Mouse (Mus musculus) embryonic facial prominence, embryonic 15.5 days (tissue): Measurements from ENCODE around the gene Map2k3. TPM values are rescaled to one million over a fixed set of nuclear protein-coding genes. Genes with fewer than 3 reads are reported as not detected.

Source experiments
- ATAC-seq: fragments of 200-750 bp; cut with Nextera tagmentation; 2 replicates; pipeline ENCODE4 v1.8.0; 2017; ENCODE audit warnings: low read depth, moderate TSS enrichment; ENCODE audit not compliant: insufficient number of reproducible peaks, low FRiP score, low TSS enrichment
- H3K27ac ChIP-seq: fragments of 300-500 bp; sonication (generic); replicated peaks from 2 replicates; pipeline ENCODE4 v1.5.1; 2015; ENCODE audit warnings: mild to moderate bottlenecking, inconsistent platforms
- H3K27me3 ChIP-seq: fragments of 300-500 bp; sonication (generic); 2 replicates; pipeline ENCODE4 v1.6.1; 2015; ENCODE audit warnings: inconsistent platforms
- H3K36me3 ChIP-seq: fragments of 300-500 bp; sonication (generic); 2 replicates; pipeline ENCODE4 v1.6.1; 2015; ENCODE audit warnings: mild to moderate bottlenecking, inconsistent platforms
- H3K4me1 ChIP-seq: fragments of 300-500 bp; sonication (generic); 2 replicates; pipeline ENCODE4 v1.6.1; 2015; ENCODE audit warnings: inconsistent platforms
- H3K4me2 ChIP-seq: fragments of 300-500 bp; sonication (generic); replicated peaks from 2 replicates; pipeline ENCODE4 v1.6.1; 2015; ENCODE audit warnings: mild to moderate bottlenecking, inconsistent platforms
- H3K4me3 ChIP-seq: fragments of 300-500 bp; sonication (generic); replicated peaks from 2 replicates; pipeline ENCODE4 v1.5.1; 2015; ENCODE audit warnings: mild to moderate bottlenecking, inconsistent platforms
- H3K9ac ChIP-seq: fragments of 300-500 bp; sonication (generic); 2 replicates; pipeline ENCODE4 v1.6.1; 2015; ENCODE audit warnings: inconsistent platforms
- H3K9me3 ChIP-seq: fragments of 300-500 bp; sonication (generic); replicated peaks from 2 replicates; pipeline ENCODE4 v1.6.1; 2016; ENCODE audit warnings: inconsistent platforms
- WGBS: fragments of 180-500 bp; shearing (Covaris S2); methylation state at CpG from one replicate; pipeline ENCODE4 v1.1.7; 2015; 5-methylcytosine and 5-hydroxymethylcytosine counted together
- polyA plus RNA-seq: library from polyadenylated mRNA; unstranded; fragments of >200 nt; fragmentation: Nextera tagmentation; extraction: Ambion mirVana; gene quantifications from 2 replicates; pipeline ENCODE4 v1.2.1, GENCODE M21; 2015

The Map2k3 gene
- polyA plus RNA-seq, 1 experiment from 2014 or later: 113 TPM

DNA sequence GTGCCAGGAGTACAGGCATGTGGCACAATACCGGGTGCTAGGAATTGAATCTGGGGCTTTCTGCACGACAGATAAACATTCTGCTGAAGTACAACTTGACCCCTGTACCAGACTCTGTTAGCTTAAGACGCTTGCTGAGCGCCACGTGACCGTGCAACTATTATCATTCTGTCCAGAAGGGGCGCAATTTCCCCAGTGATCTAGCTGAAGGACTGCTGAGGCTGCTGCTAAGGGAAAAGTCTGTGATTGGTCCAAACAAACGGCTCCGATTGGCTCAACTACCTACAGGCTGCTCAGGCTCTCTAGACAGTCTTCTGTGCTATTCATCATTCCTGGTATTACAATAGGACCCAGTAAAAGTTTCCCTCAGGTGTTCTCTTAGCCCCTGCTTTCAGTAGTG lies 4.6 kb upstream of the Map2k3 start:
- Histone ChIP-seq H3K27ac (no peak overlapping the region), H3K9ac (no peak overlapping the region), H3K4me2 (peak overlapping the region; percentile 36), H3K9me3 (no peaks in the 10 kb centered on the region), H3K36me3 (no peaks in the 10 kb centered on the region), H3K4me3 (no peak overlapping the region), H3K27me3 (no peaks in the 10 kb centered on the region), H3K4me1 (peaks cover 14% of the 10 kb centered on the region)
- ATAC-seq: peak; percentile 58
- WGBS: under 1% methylated on average over 9 of the region's 9 CpGs

- Histone ChIP-seq H3K4me3 (peak overlapping the region; percentile 81), H3K4me1 (peaks cover 45% of the 10 kb centered on the region), H3K36me3 (no peaks in the 10 kb centered on the region), H3K9me3 (no peaks in the 10 kb centered on the region), H3K27me3 (no peaks in the 10 kb centered on the region), H3K27ac (no peak overlapping the region), H3K4me2 (peak overlapping the region; percentile 79), H3K9ac (0 out of 2 replicates have a peak overlapping the region, but pooled peaks have one; percentile 1)
- WGBS: 22% methylated on average over 7 of the region's 7 CpGs
- no peak for ATAC-seq
Observed at GRCm38 (mm10) chr11:60930724-60931281, 1.0 kb upstream of the Map2k3 start.

GRCm38 (mm10) chr11:60931282-60931868 lies 458 bp upstream of the Map2k3 start:
- Histone ChIP-seq H3K4me2 (peak overlapping the region; percentile 79), H3K36me3 (no peaks in the 10 kb centered on the region), H3K9me3 (no peaks in the 10 kb centered on the region), H3K27me3 (no peaks in the 10 kb centered on the region), H3K4me1 (peaks cover 45% of the 10 kb centered on the region), H3K4me3 (peak overlapping the region; percentile 81), H3K9ac (0 out of 2 replicates have a peak overlapping the region, but pooled peaks have one; percentile 1), H3K27ac (no peak overlapping the region)
- under 1% methylated on average over 30 of the region's 30 CpGs for WGBS
- ATAC-seq: no peak

DNA sequence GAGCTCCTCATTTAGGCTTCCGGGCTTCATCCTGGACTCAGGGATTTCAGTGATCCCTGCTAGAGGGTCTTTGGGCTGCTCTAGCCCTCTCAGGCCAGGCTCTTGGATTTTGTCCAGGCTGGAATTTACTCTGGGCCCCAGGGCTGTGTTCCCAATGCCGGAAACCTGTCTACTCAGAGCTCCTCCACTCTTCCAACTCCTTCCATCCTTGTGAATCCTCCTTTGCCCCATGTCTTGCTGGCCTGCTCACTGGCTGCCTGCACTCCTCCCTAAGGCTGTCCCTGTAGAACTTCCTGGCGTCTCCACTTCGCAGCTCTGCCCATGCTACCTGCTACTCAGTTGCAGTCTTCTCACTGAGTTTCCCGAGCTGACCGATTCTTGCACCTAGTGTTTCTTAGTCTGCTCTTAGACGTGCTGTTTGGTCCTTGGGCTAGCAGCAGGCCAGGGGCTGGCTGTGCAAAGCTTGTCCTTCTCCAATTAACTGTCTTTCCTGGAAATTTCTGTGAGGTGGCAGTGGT lies 729 bp downstream of the Map2k3 start:
- Histone ChIP-seq H3K4me1 (peaks cover 49% of the 10 kb centered on the region), H3K9ac (peak overlapping the region; percentile 66), H3K4me3 (peak overlapping the region; percentile 81), H3K27me3 (no peaks in the 10 kb centered on the region), H3K9me3 (no peaks in the 10 kb centered on the region), H3K4me2 (peak overlapping the region; percentile 79), H3K36me3 (no peaks in the 10 kb centered on the region), H3K27ac (peak overlapping the region; percentile 76)
- ATAC-seq: no peak
- WGBS: 3% methylated on average over 7 of the region's 7 CpGs

GRCm38 (mm10) chr11:60933178-60933930 lies 1.5 kb downstream of the Map2k3 start:
- Histone ChIP-seq H3K4me1 (peaks cover 46% of the 10 kb centered on the region), H3K27ac (peak overlapping the region; percentile 76; the same call in 1 of the 2 replicates), H3K9me3 (no peaks in the 10 kb centered on the region), H3K27me3 (no peaks in the 10 kb centered on the region), H3K4me2 (peak overlapping the region; percentile 79), H3K4me3 (peak overlapping the region; percentile 81), H3K9ac (no peak overlapping the region), H3K36me3 (no peaks in the 10 kb centered on the region)
- 72% methylated on average over 10 of the region's 10 CpGs for WGBS
- ATAC-seq: no peak

DNA sequence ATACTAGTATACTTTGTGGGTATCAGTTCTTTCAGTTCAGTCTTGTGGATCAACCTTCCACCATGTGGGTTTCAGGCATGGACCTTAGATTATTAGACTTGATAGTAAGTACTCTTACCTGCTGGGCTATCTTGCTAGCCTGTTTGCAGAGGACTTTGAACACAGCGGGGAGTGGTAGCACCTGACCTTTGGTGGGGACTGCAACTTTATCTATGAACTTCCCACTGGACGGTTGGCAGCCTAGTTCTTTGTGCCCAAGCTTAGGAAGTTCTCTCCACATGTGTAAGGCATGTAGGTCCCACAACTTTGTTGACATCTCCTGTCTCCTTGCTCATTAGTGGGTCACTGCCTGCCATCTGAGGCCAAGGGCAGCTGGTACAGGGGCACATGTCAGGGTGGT lies 3.0 kb downstream of the Map2k3 start:
- Histone ChIP-seq H3K4me1 (peaks cover 46% of the 10 kb centered on the region), H3K27me3 (no peaks in the 10 kb centered on the region), H3K27ac (no peak overlapping the region), H3K4me2 (no peak overlapping the region), H3K9ac (no peak overlapping the region), H3K36me3 (no peaks in the 10 kb centered on the region), H3K9me3 (no peaks in the 10 kb centered on the region), H3K4me3 (no peak overlapping the region)
- WGBS: 77% methylated on average over 2 of the region's 2 CpGs
- ATAC-seq: no peak

DNA sequence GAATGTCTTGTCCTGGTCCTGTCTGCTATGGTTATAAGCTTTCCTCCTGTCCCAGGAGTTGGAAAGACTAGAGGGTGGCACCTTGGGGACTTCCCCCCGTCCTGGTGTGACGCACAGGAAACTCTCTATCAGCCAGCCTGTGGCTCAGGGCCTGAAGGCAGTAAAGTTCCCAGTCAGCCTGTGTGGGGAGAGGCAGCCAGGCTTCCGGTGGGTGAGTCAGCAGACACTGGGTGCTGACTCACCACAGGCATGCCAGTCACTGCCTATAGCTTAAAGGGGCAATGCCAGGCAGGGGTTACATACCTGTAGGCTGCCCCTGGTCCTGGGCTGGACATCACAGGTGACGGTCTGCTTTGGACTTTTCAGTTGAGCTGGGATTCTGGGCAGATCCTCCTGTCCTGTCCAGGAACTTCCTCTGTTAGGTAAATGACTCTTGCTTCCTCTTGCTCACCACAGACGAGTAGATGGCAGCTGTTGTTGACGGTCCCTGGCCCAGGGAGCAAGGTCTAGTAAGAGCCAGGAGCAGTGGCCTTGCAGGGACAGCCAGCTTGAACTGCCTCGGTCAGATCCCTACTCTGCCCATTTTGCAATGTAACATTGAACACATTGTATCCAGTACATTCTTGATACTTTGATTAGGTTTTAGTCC lies 3.6 kb downstream of the Map2k3 start:
- Histone ChIP-seq H3K27me3 (no peaks in the 10 kb centered on the region), H3K4me1 (peaks cover 47% of the 10 kb centered on the region), H3K9ac (no peak overlapping the region), H3K4me2 (no peak overlapping the region), H3K27ac (no peak overlapping the region), H3K9me3 (no peaks in the 10 kb centered on the region), H3K4me3 (no peak overlapping the region), H3K36me3 (no peaks in the 10 kb centered on the region)
- 64% methylated on average over 7 of the region's 7 CpGs for WGBS
- no peak for ATAC-seq

- no peak overlapping the region for H3K9ac ChIP-seq
- peaks cover 47% of the 10 kb centered on the region for H3K4me1 ChIP-seq
- H3K27ac ChIP-seq: no peak overlapping the region
- H3K9me3 ChIP-seq: no peaks in the 10 kb centered on the region
- no peak overlapping the region for H3K4me2 ChIP-seq
- no peak for ATAC-seq
- no peaks in the 10 kb centered on the region for H3K36me3 ChIP-seq
- H3K4me3 ChIP-seq: no peak overlapping the region
- H3K27me3 ChIP-seq: no peaks in the 10 kb centered on the region
- WGBS: 62% methylated on average over 4 of the region's 4 CpGs
Observed at GRCm38 (mm10) chr11:60935975-60936373, 4.1 kb downstream of the Map2k3 start.

DNA sequence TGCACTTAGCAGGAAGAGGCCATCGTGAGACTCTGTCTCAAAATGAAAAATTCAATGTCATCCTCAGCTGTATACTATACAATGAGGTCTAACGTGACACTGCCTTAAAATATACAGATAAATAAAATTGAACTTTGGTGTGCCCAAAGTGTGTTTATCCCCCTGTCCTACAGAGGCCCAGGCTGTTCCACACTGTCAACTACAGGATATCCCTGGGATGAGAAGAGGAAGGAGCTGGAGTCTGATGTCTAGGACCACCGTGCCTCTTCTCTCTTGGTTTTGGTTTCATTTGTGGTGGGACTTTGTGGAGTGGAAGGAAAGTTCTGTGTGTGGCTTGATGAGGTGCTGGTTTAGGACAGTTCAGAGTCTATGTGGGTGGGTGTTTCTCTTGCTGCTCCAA lies 5.8 kb downstream of the Map2k3 start:
- 81% methylated on average over 3 of the region's 3 CpGs for WGBS

DNA sequence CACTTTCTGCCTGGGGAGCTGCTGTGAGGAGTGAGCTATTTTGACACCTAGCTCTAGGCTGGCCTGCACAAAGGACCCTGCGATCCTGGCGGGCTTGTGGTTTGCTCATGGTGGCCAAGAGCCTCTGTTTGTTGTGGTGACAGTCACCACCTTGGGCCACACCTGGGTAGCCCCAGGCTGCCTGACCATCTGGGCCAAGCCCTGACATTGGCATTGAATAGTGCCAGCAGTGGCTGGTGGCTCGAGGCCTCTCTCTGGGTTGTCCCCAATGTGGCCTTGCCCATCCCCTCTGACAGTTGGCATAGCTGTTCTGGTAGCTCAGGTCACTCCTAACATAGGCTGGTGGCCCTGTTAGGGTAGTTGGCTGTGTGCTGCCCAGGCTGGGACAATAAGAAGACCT lies 7.7 kb downstream of the Map2k3 start:
- WGBS: 85% methylated on average over 3 of the region's 3 CpGs
- ATAC-seq: no peak
- no peak overlapping the region for H3K27ac ChIP-seq

More for the DNA sequence above, 5.8 kb downstream of the Map2k3 start:
- Histone ChIP-seq H3K27me3 (no peaks in the 10 kb centered on the region), H3K9ac (no peak overlapping the region), H3K4me2 (no peak overlapping the region), H3K9me3 (no peaks in the 10 kb centered on the region), H3K4me3 (no peak overlapping the region), H3K4me1 (peaks cover 49% of the 10 kb centered on the region), H3K36me3 (peaks cover 9% of the 10 kb centered on the region), H3K27ac (no peak overlapping the region)
- ATAC-seq: no peak

GRCm38 (mm10) chr11:60940501-60940900 lies 8.7 kb downstream of the Map2k3 start:
- Histone ChIP-seq H3K27ac (peak overlapping the region; percentile 75; the same call in 1 of the 2 replicates), H3K36me3 (peaks cover 31% of the 10 kb centered on the region), H3K4me2 (no peak overlapping the region), H3K9me3 (no peaks in the 10 kb centered on the region), H3K9ac (no peak overlapping the region), H3K27me3 (no peaks in the 10 kb centered on the region), H3K4me3 (no peak overlapping the region), H3K4me1 (peaks cover 24% of the 10 kb centered on the region)
- ATAC-seq: no peak
- WGBS: 79% methylated on average over 5 of the region's 5 CpGs

More for the DNA sequence above, 7.7 kb downstream of the Map2k3 start:
- no peak overlapping the region for H3K4me2 ChIP-seq
- H3K9ac ChIP-seq: no peak overlapping the region
- no peaks in the 10 kb centered on the region for H3K27me3 ChIP-seq
- no peaks in the 10 kb centered on the region for H3K9me3 ChIP-seq
- H3K36me3 ChIP-seq: peaks cover 27% of the 10 kb centered on the region
- H3K4me1 ChIP-seq: peaks cover 31% of the 10 kb centered on the region
- H3K4me3 ChIP-seq: no peak overlapping the region
